Mouse (Mus musculus): ENCODE results near the gene Tspear. TPM values are rescaled to one million over a fixed set of nuclear protein-coding genes. Genes with fewer than 3 reads are reported as not detected.

The Tspear gene
- polyA plus RNA-seq, 1 experiment from 2014 or later, result 0.65 TPM

DNA sequence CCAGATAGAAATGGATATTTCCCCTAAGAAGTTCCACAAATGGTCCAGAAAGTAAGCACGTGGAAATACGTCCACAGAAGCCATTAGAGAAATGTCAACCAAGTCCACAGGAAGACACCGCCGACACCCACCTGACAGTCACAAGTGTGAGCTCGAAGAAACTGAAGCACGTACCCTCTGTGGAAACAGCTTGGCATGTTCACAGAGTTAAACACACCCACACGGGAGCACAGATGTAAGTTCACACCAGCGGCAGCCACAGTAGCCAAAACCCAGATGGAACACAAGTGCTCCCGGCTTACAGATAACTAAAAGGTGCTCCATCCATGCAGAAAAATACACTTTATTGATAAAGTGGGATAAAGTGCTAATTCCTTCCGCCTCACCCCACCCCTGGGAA lies 241.0 kb downstream of the Tspear start:
- no peaks in the 10 kb centered on the region for H3K9me3 ChIP-seq (replicated peaks)
- no peaks in the 10 kb centered on the region for H3K27me3 ChIP-seq
- H3K4me1 ChIP-seq, result no peaks in the 10 kb centered on the region
- H3K36me3 ChIP-seq (ENCODE audit: poor library complexity, severe bottlenecking), result no peaks in the 10 kb centered on the region
- no peak overlapping the region for H3K4me3 ChIP-seq
- ATAC-seq, result no peak
- H3K27ac ChIP-seq, result no peak overlapping the region
- no peak overlapping the region for H3K9ac ChIP-seq
- 87% methylated on average over 10 of the region's 10 CpGs for WGBS
- no peak overlapping the region for H3K4me2 ChIP-seq

MicroRNAs within 50 kb of the gene (microRNA counts, 519-probe panel; counts per million panel counts)
- microRNA mmu-miR-1930, result 177 counts per million, percentile 53 among the panel's probes with 10 or more counts

Small RNA genes lying within 50 kb of the gene (microRNA-seq; reads per million reads assigned to microRNA genes)
- 21.2 reads per million, percentile 31 among the genes with 10 or more reads in this experiment for gene Mir1930

Other genes with a start within 250 kb of the Tspear start
- gene Fam207a, start 170.8 kb upstream of the Tspear start, polyA plus RNA-seq (2015; fragmentation: Nextera tagmentation; extraction: Ambion mirVana), result 37.5 and 38.7 TPM in 2 replicates
- gene Itgb2, start 156.3 kb upstream of the Tspear start, polyA plus RNA-seq (2015; fragmentation: Nextera tagmentation; extraction: Ambion mirVana), result 0.34 and 0.37 TPM in 2 replicates
- gene Pttg1ip, start 104.8 kb upstream of the Tspear start, polyA plus RNA-seq (2015; fragmentation: Nextera tagmentation; extraction: Ambion mirVana), result 57.8 and 63.6 TPM in 2 replicates
- 329 and 347 TPM in 2 replicates for gene Sumo3, start 80.5 kb upstream of the Tspear start, polyA plus RNA-seq (2015; fragmentation: Nextera tagmentation; extraction: Ambion mirVana)
- gene Gm49325, start 80.4 kb upstream of the Tspear start, polyA plus RNA-seq (2015; fragmentation: Nextera tagmentation; extraction: Ambion mirVana), result 2.3 TPM in 1 of 2 replicates, not detected in the other
- gene Ube2g2, start 64.3 kb upstream of the Tspear start, polyA plus RNA-seq (2015; fragmentation: Nextera tagmentation; extraction: Ambion mirVana), result 103 and 115 TPM in 2 replicates
- gene Gm19402, start 4.2 kb downstream of the Tspear start, polyA plus RNA-seq (2015; fragmentation: Nextera tagmentation; extraction: Ambion mirVana), result not detected in 2 replicates
- not detected in 2 replicates for gene Gm9508, start 10.7 kb downstream of the Tspear start, polyA plus RNA-seq (2015; fragmentation: Nextera tagmentation; extraction: Ambion mirVana)
- not detected in 2 replicates for gene Gm10272, start 20.1 kb downstream of the Tspear start, polyA plus RNA-seq (2015; fragmentation: Nextera tagmentation; extraction: Ambion mirVana)
- not detected in 2 replicates for gene Gm10024, start 24.9 kb downstream of the Tspear start, polyA plus RNA-seq (2015; fragmentation: Nextera tagmentation; extraction: Ambion mirVana)
- gene Gm10142, start 29.2 kb downstream of the Tspear start, polyA plus RNA-seq (2015; fragmentation: Nextera tagmentation; extraction: Ambion mirVana), result not detected in 2 replicates
- not detected in 2 replicates for gene Krtap12-1, start 34.0 kb downstream of the Tspear start, polyA plus RNA-seq (2015; fragmentation: Nextera tagmentation; extraction: Ambion mirVana)
- gene Gm10100, start 39.9 kb downstream of the Tspear start, polyA plus RNA-seq (2015; fragmentation: Nextera tagmentation; extraction: Ambion mirVana), result not detected in 2 replicates
- not detected in 2 replicates for gene Gm18596, start 56.1 kb downstream of the Tspear start, polyA plus RNA-seq (2015; fragmentation: Nextera tagmentation; extraction: Ambion mirVana)
- not detected in 2 replicates for gene Gm9736, start 64.8 kb downstream of the Tspear start, polyA plus RNA-seq (2015; fragmentation: Nextera tagmentation; extraction: Ambion mirVana)
- gene Gm3233, start 73.1 kb downstream of the Tspear start, polyA plus RNA-seq (2015; fragmentation: Nextera tagmentation; extraction: Ambion mirVana), result not detected in 2 replicates
- gene Gm3238, start 84.8 kb downstream of the Tspear start, polyA plus RNA-seq (2015; fragmentation: Nextera tagmentation; extraction: Ambion mirVana), result not detected in 2 replicates
- not detected in 2 replicates for gene Gm7138, start 90.4 kb downstream of the Tspear start, polyA plus RNA-seq (2015; fragmentation: Nextera tagmentation; extraction: Ambion mirVana)
- not detected in 2 replicates for gene Gm3250, start 96.0 kb downstream of the Tspear start, polyA plus RNA-seq (2015; fragmentation: Nextera tagmentation; extraction: Ambion mirVana)
- not detected in 2 replicates for gene Gm7137, start 101.6 kb downstream of the Tspear start, polyA plus RNA-seq (2015; fragmentation: Nextera tagmentation; extraction: Ambion mirVana)
- not detected in 2 replicates for gene Gm9639, start 108.5 kb downstream of the Tspear start, polyA plus RNA-seq (2015; fragmentation: Nextera tagmentation; extraction: Ambion mirVana)
- gene Gm19668, start 112.6 kb downstream of the Tspear start, polyA plus RNA-seq (2015; fragmentation: Nextera tagmentation; extraction: Ambion mirVana), result not detected in 2 replicates
- not detected in 2 replicates for gene Gm9507, start 125.3 kb downstream of the Tspear start, polyA plus RNA-seq (2015; fragmentation: Nextera tagmentation; extraction: Ambion mirVana)
- not detected in 2 replicates for gene Gm2696, start 128.1 kb downstream of the Tspear start, polyA plus RNA-seq (2015; fragmentation: Nextera tagmentation; extraction: Ambion mirVana)
- gene Krtap10-4, start 140.5 kb downstream of the Tspear start, polyA plus RNA-seq (2015; fragmentation: Nextera tagmentation; extraction: Ambion mirVana), result not detected in 2 replicates
- gene Krtap10-10, start 149.4 kb downstream of the Tspear start, polyA plus RNA-seq (2015; fragmentation: Nextera tagmentation; extraction: Ambion mirVana), result not detected in 2 replicates
- not detected in 2 replicates for gene Gm36176, start 160.2 kb downstream of the Tspear start, polyA plus RNA-seq (2015; fragmentation: Nextera tagmentation; extraction: Ambion mirVana)
- gene Gm10318, start 166.3 kb downstream of the Tspear start, polyA plus RNA-seq (2015; fragmentation: Nextera tagmentation; extraction: Ambion mirVana), result not detected in 2 replicates
- gene Gm3285, start 175.4 kb downstream of the Tspear start, polyA plus RNA-seq (2015; fragmentation: Nextera tagmentation; extraction: Ambion mirVana), result not detected in 2 replicates
- gene Lrrc3, start 216.0 kb downstream of the Tspear start, polyA plus RNA-seq (2015; fragmentation: Nextera tagmentation; extraction: Ambion mirVana), result 4.7 and 6.8 TPM in 2 replicates